Mouse (Mus musculus) stomach, embryonic 14.5 days (tissue): ENCODE measurements around the gene Parp11. TPM values are rescaled to one million over a fixed set of nuclear protein-coding genes. Genes with fewer than 3 reads are reported as not detected.
"Not testable (repeated sequence)": the region's sequence is repeated elsewhere in the genome, so short reads cannot be mapped to it uniquely, and the experiment has no call there.

Source experiments
- ATAC-seq: fragments of 200-750 bp; cut with Nextera tagmentation; 2 replicates; pipeline ENCODE4 v1.8.0; 2017; ENCODE audit warnings: low read depth, moderate TSS enrichment; ENCODE audit not compliant: insufficient number of reproducible peaks, insufficient read depth, low FRiP score
- H3K27ac ChIP-seq: fragments of 300-500 bp; sonication (generic); 2 replicates; pipeline ENCODE4 v1.5.1; 2014; ENCODE audit warnings: mild to moderate bottlenecking, low read length, moderate library complexity, mixed read lengths
- H3K27me3 ChIP-seq: fragments of 300-500 bp; sonication (generic); 2 replicates; pipeline ENCODE4 v1.6.1; 2014; ENCODE audit warnings: low read length, control low read depth, mixed read lengths; ENCODE audit not compliant: control insufficient read depth, insufficient read depth
- H3K36me3 ChIP-seq: fragments of 300-500 bp; sonication (generic); 2 replicates; pipeline ENCODE4 v1.6.1; 2014; ENCODE audit warnings: mild to moderate bottlenecking, control low read depth, low read length, moderate library complexity, mixed read lengths; ENCODE audit not compliant: control insufficient read depth, insufficient read depth
- H3K4me1 ChIP-seq: fragments of 300-500 bp; sonication (generic); 2 replicates; pipeline ENCODE4 v1.6.1; 2014; ENCODE audit warnings: low read length, control low read depth, mixed read lengths; ENCODE audit not compliant: control insufficient read depth, insufficient read depth
- H3K4me2 ChIP-seq: fragments of 300-500 bp; sonication (generic); replicated peaks from 2 replicates; pipeline ENCODE4 v1.6.1; 2014; ENCODE audit warnings: low read depth, low read length, control low read depth
- H3K4me3 ChIP-seq: fragments of 300-500 bp; sonication (generic); 2 replicates; pipeline ENCODE4 v1.5.1; 2014; ENCODE audit warnings: low read depth, low read length, control low read depth
- H3K9ac ChIP-seq: fragments of 300-500 bp; sonication (generic); replicated peaks from 2 replicates; pipeline ENCODE4 v1.6.1; 2014; ENCODE audit warnings: low read depth, mild to moderate bottlenecking, control low read depth, low read length, moderate library complexity, mixed read lengths
- H3K9me3 ChIP-seq: fragments of 300-500 bp; sonication (generic); 2 replicates; pipeline ENCODE4 v1.6.1; 2016; ENCODE audit warnings: low read depth, low read length, control low read depth; ENCODE audit not compliant: control insufficient read depth
- WGBS: fragments of 180-500 bp; shearing (Covaris S2); extraction: QIAGEN DNeasy Blood & Tissue Kit; methylation state at CpG from one replicate; pipeline ENCODE4 v1.1.7; 2014; 5-methylcytosine and 5-hydroxymethylcytosine counted together
- polyA plus RNA-seq: library from polyadenylated mRNA; unstranded; fragments of >200 nt; fragmentation: Nextera tagmentation; extraction: Ambion mirVana; gene quantifications from 2 replicates; pipeline ENCODE4 v1.2.1, GENCODE M21; 2014

Gene Parp11
- polyA plus RNA-seq, 1 experiment from 2014 or later = 31.0 TPM

GRCm38 (mm10) chr6:127513776-127514175, 67.1 kb downstream of the Parp11 start:
- not testable (repeated sequence) for H3K4me2 ChIP-seq, ATAC-seq, H3K4me1 ChIP-seq, H3K36me3 ChIP-seq, H3K27me3 ChIP-seq, H3K27ac ChIP-seq, H3K4me3 ChIP-seq, H3K9ac ChIP-seq, H3K9me3 ChIP-seq
- WGBS = 91% methylated on average over 5 of the region's 12 CpGs

- Histone ChIP-seq H3K9ac (no peak overlapping the region), H3K36me3 (no peaks in the 10 kb centered on the region), H3K4me2 (no peak overlapping the region), H3K4me1 (no peaks in the 10 kb centered on the region), H3K4me3 (no peak overlapping the region), H3K27me3 (no peaks in the 10 kb centered on the region), H3K27ac (no peak overlapping the region), H3K9me3 (no peaks in the 10 kb centered on the region)
- WGBS = 67% methylated on average over 8 of the region's 8 CpGs
- no peak for ATAC-seq
Measured at GRCm38 (mm10) chr6:127521176-127521575, 74.5 kb downstream of the Parp11 start.

GRCm38 (mm10) chr6:127522326-127522725, 75.7 kb downstream of the Parp11 start:
- no peak overlapping the region for H3K27ac ChIP-seq
- H3K9ac ChIP-seq = no peak overlapping the region
- no peaks in the 10 kb centered on the region for H3K9me3 ChIP-seq
- H3K4me2 ChIP-seq = no peak overlapping the region
- no peak overlapping the region for H3K4me3 ChIP-seq
- H3K36me3 ChIP-seq = no peaks in the 10 kb centered on the region
- H3K27me3 ChIP-seq = no peaks in the 10 kb centered on the region
- WGBS = 31% methylated on average over 9 of the region's 9 CpGs
- H3K4me1 ChIP-seq = no peaks in the 10 kb centered on the region
- no peak for ATAC-seq

DNA sequence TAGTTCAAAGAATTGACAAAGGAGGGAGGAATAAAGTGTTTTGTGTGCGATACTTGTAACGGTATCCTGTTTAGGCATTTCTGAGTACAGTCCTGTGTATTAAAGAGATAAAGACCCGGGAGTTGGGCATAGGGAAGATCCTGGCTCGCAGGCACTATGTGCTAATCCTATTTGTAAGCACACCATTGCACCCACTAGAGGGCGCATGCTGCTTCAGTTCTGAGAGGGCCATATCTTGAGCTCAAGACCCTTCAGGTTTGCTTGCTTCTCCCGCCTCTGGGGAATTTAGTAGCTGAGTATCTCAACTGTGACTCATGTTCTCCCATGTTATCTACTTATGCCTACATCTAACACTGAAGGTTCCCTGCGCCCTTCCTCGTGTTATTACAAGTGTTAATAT, 77.8 kb downstream of the Parp11 start:
- Histone ChIP-seq H3K4me3 (no peak overlapping the region), H3K4me2 (no peak overlapping the region), H3K9ac (no peak overlapping the region), H3K27me3 (no peaks in the 10 kb centered on the region), H3K36me3 (no peaks in the 10 kb centered on the region), H3K4me1 (no peaks in the 10 kb centered on the region), H3K27ac (no peak overlapping the region), H3K9me3 (no peaks in the 10 kb centered on the region)
- ATAC-seq = no peak
- 33% methylated on average over 8 of the region's 8 CpGs for WGBS

DNA sequence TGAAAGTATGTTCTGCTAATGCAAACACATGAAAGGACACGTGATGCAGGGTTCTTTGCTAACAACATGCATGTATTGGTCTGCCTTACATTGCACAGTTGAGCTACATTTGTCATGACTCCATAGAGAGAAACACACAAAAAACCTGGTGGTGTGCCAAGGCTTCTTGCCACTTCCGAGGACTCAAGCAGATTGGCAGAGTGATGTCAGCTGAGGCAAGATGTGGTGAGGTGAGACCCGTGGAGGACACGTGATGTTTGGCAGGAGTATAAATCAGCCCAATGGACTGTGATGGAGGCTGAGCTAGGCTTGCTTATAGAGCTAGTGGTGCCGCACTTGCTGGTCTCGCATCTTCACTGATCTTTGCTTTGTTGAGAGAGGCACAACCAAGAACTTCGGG, 82.0 kb downstream of the Parp11 start:
- Histone ChIP-seq H3K9ac (no peak overlapping the region), H3K27me3 (no peaks in the 10 kb centered on the region), H3K4me1 (no peaks in the 10 kb centered on the region), H3K27ac (no peak overlapping the region), H3K4me3 (no peak overlapping the region), H3K9me3 (no peaks in the 10 kb centered on the region), H3K36me3 (no peaks in the 10 kb centered on the region), H3K4me2 (no peak overlapping the region)
- WGBS = 81% methylated on average over 7 of the region's 7 CpGs
- ATAC-seq = no peak

DNA sequence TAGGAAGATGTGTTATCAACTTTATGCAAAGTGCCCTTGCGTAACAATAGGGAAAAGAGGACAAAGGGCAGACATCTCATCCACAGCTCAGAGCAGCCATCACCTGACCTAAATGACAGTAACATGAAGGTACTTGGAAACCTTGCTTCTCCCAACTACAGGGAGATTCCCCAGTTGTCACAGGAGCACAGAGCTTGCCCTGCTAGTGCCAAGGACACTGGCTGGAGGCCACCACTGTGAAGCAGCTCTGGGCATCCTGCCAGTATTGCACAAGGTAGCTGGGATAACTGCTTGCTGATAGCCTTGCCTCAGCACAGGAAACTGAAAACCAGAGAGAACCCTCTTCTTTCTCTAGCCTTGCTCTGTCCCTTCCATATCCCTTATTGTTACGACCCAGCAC, 82.8 kb downstream of the Parp11 start:
- no peaks in the 10 kb centered on the region for H3K4me1 ChIP-seq
- no peaks in the 10 kb centered on the region for H3K36me3 ChIP-seq
- no peak overlapping the region for H3K4me2 ChIP-seq
- H3K9me3 ChIP-seq = no peaks in the 10 kb centered on the region
- whole genome bisulfite sequencing = 62% methylated on average over 2 of the region's 2 CpGs
- H3K27ac ChIP-seq = no peak overlapping the region
- no peak overlapping the region for H3K9ac ChIP-seq
- H3K27me3 ChIP-seq = no peaks in the 10 kb centered on the region
- no peak overlapping the region for H3K4me3 ChIP-seq
- ATAC-seq = no peak

DNA sequence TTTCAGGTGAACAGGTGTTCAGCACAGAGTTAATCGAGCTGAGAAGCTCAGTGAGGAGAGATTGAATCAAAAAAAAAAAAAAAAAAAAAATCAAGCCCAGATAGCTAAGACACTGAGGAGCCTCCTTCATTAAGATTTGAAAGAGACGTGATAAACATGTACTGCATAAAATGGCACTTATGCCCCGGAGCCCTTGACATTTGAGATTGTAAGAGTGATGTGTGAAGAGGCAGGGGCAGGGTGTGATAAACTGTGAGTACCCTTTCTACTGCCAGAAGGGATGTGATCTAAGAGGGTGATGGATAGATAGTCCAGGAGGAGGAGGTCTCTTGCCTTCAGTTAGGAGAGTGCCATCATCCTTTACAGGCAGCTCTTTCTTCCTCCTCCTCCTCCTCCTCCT, 83.6 kb downstream of the Parp11 start:
- Histone ChIP-seq H3K4me3 (no peak overlapping the region), H3K9me3 (no peaks in the 10 kb centered on the region), H3K4me2 (no peak overlapping the region), H3K4me1 (no peaks in the 10 kb centered on the region), H3K27me3 (no peaks in the 10 kb centered on the region), H3K36me3 (no peaks in the 10 kb centered on the region), H3K27ac (no peak overlapping the region), H3K9ac (no peak overlapping the region)
- 39% methylated on average over 3 of the region's 3 CpGs for WGBS
- no peak for ATAC-seq

DNA sequence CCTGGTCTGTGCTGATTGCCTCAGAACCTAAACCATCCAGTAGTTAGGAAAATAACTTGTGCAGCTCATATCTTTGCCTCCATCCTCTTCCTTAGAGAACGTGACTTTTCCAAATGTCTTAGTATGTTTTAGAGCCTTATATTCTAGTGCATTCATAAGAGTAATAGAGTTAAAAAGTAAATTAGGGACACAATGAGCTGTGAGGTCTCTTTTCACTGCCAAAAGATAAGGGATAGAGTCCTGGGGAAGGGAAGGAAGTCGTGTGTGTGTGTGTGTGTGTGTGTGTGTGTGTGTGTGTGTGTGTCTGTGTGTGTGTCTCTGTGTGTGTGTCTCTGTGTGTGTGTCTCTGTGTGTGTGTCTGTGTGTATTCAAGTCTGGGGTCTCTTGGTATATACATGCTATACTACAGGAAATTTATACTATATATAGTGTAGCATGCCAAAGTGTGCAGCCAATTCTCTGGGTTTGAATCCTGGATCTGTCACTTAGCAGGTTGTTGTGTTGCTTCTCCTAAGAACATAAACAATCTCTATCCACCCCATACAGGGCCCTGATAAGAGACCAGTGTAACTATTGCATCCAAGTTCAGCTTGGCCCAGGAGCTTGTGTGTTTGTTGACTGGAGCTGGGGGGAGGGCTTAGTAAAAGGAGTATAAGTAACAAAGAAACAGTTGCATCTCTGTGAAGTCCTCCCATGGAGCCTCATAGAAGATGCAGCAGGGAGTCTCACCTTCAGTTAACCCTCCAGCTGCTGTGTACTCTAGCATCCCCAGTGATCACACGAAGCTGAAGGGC, 85.0 kb downstream of the Parp11 start:
- Histone ChIP-seq H3K4me3 (no peak overlapping the region), H3K27ac (no peak overlapping the region), H3K4me2 (no peak overlapping the region), H3K36me3 (no peaks in the 10 kb centered on the region), H3K9ac (no peak overlapping the region), H3K9me3 (no peaks in the 10 kb centered on the region), H3K27me3 (no peaks in the 10 kb centered on the region), H3K4me1 (no peaks in the 10 kb centered on the region)
- 55% methylated on average over 3 of the region's 3 CpGs for WGBS
- no peak for ATAC-seq

DNA sequence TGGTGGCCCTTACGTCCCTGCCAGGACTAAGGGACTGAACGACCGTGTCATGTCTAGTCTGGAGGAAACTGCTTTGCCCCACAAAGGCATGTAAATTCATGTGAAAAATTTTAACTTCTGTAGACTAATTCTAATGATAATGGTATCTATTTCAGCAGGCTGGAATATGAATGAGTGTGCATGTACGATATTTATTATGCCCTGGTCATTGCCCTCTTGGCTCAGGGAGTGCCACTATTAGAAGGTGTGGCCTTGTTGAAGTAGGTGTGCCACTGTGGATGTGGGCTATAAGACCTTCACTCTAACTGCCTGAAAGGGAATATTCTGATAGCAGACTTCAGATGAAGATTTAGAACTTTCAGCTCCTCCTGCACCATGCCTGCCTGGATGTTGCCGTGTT, 85.7 kb downstream of the Parp11 start:
- Histone ChIP-seq H3K4me3 (no peak overlapping the region), H3K9me3 (no peaks in the 10 kb centered on the region), H3K27ac (no peak overlapping the region), H3K9ac (no peak overlapping the region), H3K4me1 (no peaks in the 10 kb centered on the region), H3K4me2 (no peak overlapping the region), H3K27me3 (no peaks in the 10 kb centered on the region), H3K36me3 (no peaks in the 10 kb centered on the region)
- 90% methylated on average over 5 of the region's 5 CpGs for WGBS
- ATAC-seq = no peak
